Mouse (Mus musculus): ENCODE measurements at regions not wholly inside any gene's neighbourhood (a gene's known extent, or its start where the extent isn't known, plus 50 kb on each side); places are given as distances from the start of the nearest gene placed in this dataset.
"Not testable (repeated sequence)": the region's sequence is repeated elsewhere in the genome, so short reads cannot be mapped to it uniquely, and the experiment has no call there.

DNA sequence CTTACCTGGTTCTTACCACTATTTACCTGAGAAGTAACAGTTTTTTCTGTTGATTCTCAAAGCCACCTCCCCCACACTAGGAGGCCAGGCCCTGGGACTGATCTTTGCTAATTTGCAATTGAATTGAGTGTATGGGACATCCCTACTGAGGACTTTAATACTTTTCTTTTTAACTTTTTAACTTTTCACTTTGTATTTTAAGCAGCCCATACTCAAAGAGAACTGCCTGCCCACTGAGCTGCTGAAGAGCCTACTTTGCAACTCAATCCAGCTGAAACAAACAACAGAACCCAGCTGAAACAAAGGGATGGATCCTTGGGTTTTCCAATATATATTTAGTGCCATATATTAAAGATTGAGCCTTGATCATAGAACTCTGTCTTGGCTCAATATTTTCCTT is 64.0 kb downstream of the Mup20 start:
- TF ChIP-seq CTCF (conservative IDR thresholded peaks at IDR 0.05; ENCODE audit: low read length) = not testable (repeated sequence)
- TF ChIP-seq NANOG (IDR thresholded peaks at IDR 0.05; ENCODE audit: borderline replicate concordance, low read length) = peak; percentile 97

All from E14TG2a.4 (cell line).